In genomic region chr7:66342323-66342722, GRCm38 (mm10) we compare ENCODE assay signal across 10 mouse cellular contexts. TPM values are rescaled to one million over a fixed set of nuclear protein-coding genes. Genes with fewer than 3 reads are reported as not detected.
A peak's percentile ranks its signal among the peaks of the same experiment; 100 is the strongest.
DNase-seq lines count a peak whose midpoint lies in the region; ATAC-seq lines count a peak whose summit lies in the region.
"Had no signal": no experiment of that assay in that cellular context is flagged by ENCODE, and none has a peak within 500 bp of the region (broad histone marks: within the 10 kb centered on the region; RNA-seq: fewer than 3 reads in every experiment).

No protein-coding gene starts in this region.

- H3K27me3 ChIP-seq in embryonic facial prominence, embryonic 11.5 days (ENCODE audit: control insufficient read depth, insufficient read depth, low read length) = no peaks in the 10 kb centered on the region
- H3K27me3 ChIP-seq: stomach, embryonic 15.5 days had no signal

- H3K4me1 ChIP-seq in embryonic facial prominence, embryonic 11.5 days (ENCODE audit: control insufficient read depth, insufficient read depth, low read length) = no peaks in the 10 kb centered on the region

- H3K27ac ChIP-seq in embryonic facial prominence, embryonic 11.5 days (replicated peaks; ENCODE audit: low read depth, low read length) = no peak overlapping the region
- H3K27ac ChIP-seq: stomach, embryonic 15.5 days had no signal

- H3K4me3 ChIP-seq in embryonic facial prominence, embryonic 11.5 days (ENCODE audit: low read depth, low read length) = no peak overlapping the region
- H3K4me3 ChIP-seq: stomach, embryonic 15.5 days had no signal

- H3K9me3 ChIP-seq in embryonic facial prominence, embryonic 11.5 days (replicated peaks; ENCODE audit: control insufficient read depth, low read length) = no peaks in the 10 kb centered on the region
- H3K9me3 ChIP-seq: stomach, embryonic 15.5 days had no signal

- H3K9ac ChIP-seq in embryonic facial prominence, embryonic 11.5 days (replicated peaks; ENCODE audit: low read length) = no peak overlapping the region
- H3K9ac ChIP-seq: stomach, embryonic 15.5 days had no signal

- 36% methylated on average over 4 of the region's 4 CpGs for WGBS in embryonic facial prominence, embryonic 11.5 days

- ATAC-seq in embryonic facial prominence, embryonic 11.5 days (replicated peaks; ENCODE audit: insufficient number of reproducible peaks, low FRiP score, low TSS enrichment, low read depth) = no peak

- DNase-seq in heart, adult 8-10 months (ENCODE audit: low spot score) = peak; percentile 85
- no peak for DNase-seq in heart, postnatal 25 days (ENCODE audit: low spot score)
- DNase-seq in B cell, adult 2 months = peak; percentile 65 to 66
- peak; percentile 62 to 74 for DNase-seq in adrenal gland, adult 18-20 months (ENCODE audit: low spot score in 2 of 2)
- peak; percentile 56 for DNase-seq in embryonic facial prominence, embryonic 11.5 days (ENCODE audit: low spot score)
- peak; percentile 75 to 79 for DNase-seq in kidney, postnatal 4 days
- peak; percentile 93 for DNase-seq in lung, postnatal 36 days
- peak; percentile 47 for DNase-seq in thymus, postnatal 0 days (ENCODE audit: low spot score)

- intact Hi-C loops in heart, postnatal 25 days (cut with DNase I) = loop anchor here (2.0 kb wide), 1 partner anchor 46 kb away; the partner anchor contains the start of gene Lrrk1

- H3K4me2 ChIP-seq in embryonic facial prominence, embryonic 11.5 days (ENCODE audit: low read depth, low read length) = no peak overlapping the region
- H3K4me2 ChIP-seq: stomach, embryonic 15.5 days had no signal

- H3K36me3 ChIP-seq in embryonic facial prominence, embryonic 11.5 days (replicated peaks; ENCODE audit: control insufficient read depth, insufficient read depth, low read depth, low read length) = no peaks in the 10 kb centered on the region
- H3K36me3 ChIP-seq: stomach, embryonic 15.5 days had no signal

RNA-seq across cellular contexts. Expression of gene Gm10974, which starts 23.4 kb away (rescaled TPM):
- total RNA-seq in heart, adult 8-10 months (2022) = not detected
- not detected for total RNA-seq in heart, postnatal 25 days (2021)
- total RNA-seq in adrenal gland, adult 18-20 months (2021) = not detected
- not detected in 2 replicates for polyA plus RNA-seq in embryonic facial prominence, embryonic 11.5 days (2014; fragmentation: Nextera tagmentation; extraction: Ambion mirVana)
- polyA plus RNA-seq in thymus, postnatal 0 days (2015; fragmentation: Nextera tagmentation; extraction: Ambion mirVana) = not detected in 2 replicates
- total RNA-seq: left cerebral cortex, postnatal 10 days had no signal
- polyA plus RNA-seq: stomach, embryonic 15.5 days had no signal

RNA-seq across cellular contexts. Expression of gene Lrrk1, which starts 45.8 kb away (rescaled TPM):
- 10 to 100 TPM in 1 of 4 experiments, 1 to 10 TPM in 3; 8.8 to 10.2 (median 9.7) TPM for total RNA-seq in heart, adult 8-10 months (2022)
- total RNA-seq in heart, postnatal 25 days (2021) = 10 to 100 TPM in 1 of 2 experiments, 1 to 10 TPM in 1; 9.9 to 10.5 TPM
- 10 to 100 TPM; 12.2 to 12.6 TPM for total RNA-seq in adrenal gland, adult 18-20 months (2021)
- 3.1 and 5.1 TPM in 2 replicates for polyA plus RNA-seq in embryonic facial prominence, embryonic 11.5 days (2014; fragmentation: Nextera tagmentation; extraction: Ambion mirVana)
- polyA plus RNA-seq in thymus, postnatal 0 days (2015; fragmentation: Nextera tagmentation; extraction: Ambion mirVana) = 9.6 and 10.1 TPM in 2 replicates
